Mouse (Mus musculus): ENCODE measurements around the gene Rnf220. TPM values are rescaled to one million over a fixed set of nuclear protein-coding genes. Genes with fewer than 3 reads are reported as not detected.

Gene Rnf220
- polyA plus RNA-seq, 1 experiment from 2014 or later, result 50.7 TPM

DNA sequence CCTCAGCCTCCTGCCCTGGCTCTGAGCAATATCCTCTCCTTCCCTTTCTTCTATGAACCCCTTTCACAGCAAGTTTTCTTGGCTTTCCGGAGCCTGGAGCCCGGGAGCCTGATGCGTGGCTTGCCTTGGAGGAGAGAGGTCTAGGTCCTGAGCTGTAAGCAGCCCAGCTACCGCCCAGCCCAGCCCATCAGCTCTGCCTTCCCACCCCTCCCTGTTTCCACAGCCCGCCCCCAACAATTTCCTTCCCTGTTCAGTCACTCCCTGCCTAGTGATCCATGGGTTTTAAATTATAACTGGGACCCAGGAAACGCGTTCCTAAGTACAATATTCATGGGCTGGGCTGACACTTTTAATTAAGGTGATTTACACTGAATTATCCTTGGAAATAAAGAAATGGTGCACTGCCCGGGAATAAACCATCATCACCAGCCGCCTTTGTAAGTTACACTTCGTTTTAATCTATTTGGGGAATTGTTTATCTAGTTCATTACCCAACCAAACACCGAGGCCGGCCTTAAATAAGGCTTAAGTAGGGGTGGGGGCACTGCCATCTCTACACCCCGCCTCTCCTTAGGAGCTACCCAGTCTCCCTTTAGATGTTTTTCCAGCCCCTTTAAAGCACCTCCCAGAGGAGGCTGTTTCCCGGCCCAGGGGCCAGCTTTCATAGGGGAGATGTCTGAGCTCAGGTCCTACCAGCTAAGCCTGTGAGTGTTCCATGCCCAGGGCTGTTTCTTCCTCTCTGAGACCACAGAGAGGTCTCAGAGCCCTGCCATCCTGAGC is 194.6 kb downstream of the Rnf220 start:
- H3K9me3 ChIP-seq (ENCODE audit: low read length), result no peaks in the 10 kb centered on the region
- ATAC-seq, result no peak
- no peak for DNase-seq (ENCODE audit: low spot score)
- H3K27me3 ChIP-seq (replicated peaks; ENCODE audit: insufficient read depth, low read length), result peaks cover 20% of the 10 kb centered on the region; the same call in 1 of the 2 replicates
- H3K27ac ChIP-seq (ENCODE audit: low read length), result no peak overlapping the region
- 0 out of 2 replicates have a peak, but pooled peaks cover 7% of the 10 kb centered on the region for H3K4me1 ChIP-seq (ENCODE audit: insufficient read depth, low read depth, low read length)
- 21% methylated on average over 14 of the region's 14 CpGs for WGBS
- no peak overlapping the region for H3K9ac ChIP-seq (replicated peaks; ENCODE audit: low read depth)
- H3K4me2 ChIP-seq (replicated peaks; ENCODE audit: low read depth, low read length), result no peak overlapping the region
- H3K4me3 ChIP-seq (ENCODE audit: low read depth, low read length), result no peak overlapping the region
- no peaks in the 10 kb centered on the region for H3K36me3 ChIP-seq (ENCODE audit: insufficient read depth, low read length)
- TF ChIP-seq EP300 (IDR thresholded peaks at IDR 0.05), result no peak
- TF ChIP-seq CTCF (IDR thresholded peaks at IDR 0.05), result no peak

DNA sequence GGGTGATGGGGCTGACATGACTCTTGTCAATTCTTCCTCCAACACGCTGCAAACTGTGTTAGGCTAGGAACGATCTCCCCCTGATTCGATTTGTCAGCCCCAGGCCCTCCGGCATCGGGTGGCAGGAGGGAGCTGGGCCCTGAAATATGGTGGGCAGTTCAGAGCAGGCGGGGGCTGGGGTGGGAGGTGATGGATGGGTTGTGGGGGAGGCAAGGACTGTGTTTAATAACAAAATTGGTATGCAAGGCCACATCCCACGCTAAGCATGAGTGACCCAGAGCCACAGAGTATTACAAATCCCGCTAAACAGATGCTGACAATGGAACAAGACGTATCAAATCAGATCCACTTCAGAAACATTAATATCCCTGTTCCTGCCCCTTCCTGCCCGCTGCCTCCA is 196.9 kb downstream of the Rnf220 start:
- Histone ChIP-seq H3K27me3 (replicated peaks; ENCODE audit: insufficient read depth, low read length) (peaks cover 19% of the 10 kb centered on the region; the same call in 1 of the 2 replicates), H3K4me2 (replicated peaks; ENCODE audit: low read depth, low read length) (no peak overlapping the region), H3K36me3 (ENCODE audit: insufficient read depth, low read length) (no peaks in the 10 kb centered on the region), H3K4me3 (ENCODE audit: low read depth, low read length) (no peak overlapping the region), H3K9me3 (ENCODE audit: low read length) (no peaks in the 10 kb centered on the region), H3K27ac (ENCODE audit: low read length) (no peak overlapping the region), H3K4me1 (ENCODE audit: insufficient read depth, low read depth, low read length) (0 out of 2 replicates have a peak, but pooled peaks cover 6% of the 10 kb centered on the region), H3K9ac (replicated peaks; ENCODE audit: low read depth) (no peak overlapping the region)
- TF ChIP-seq EP300 (IDR thresholded peaks at IDR 0.05) (no peak), CTCF (IDR thresholded peaks at IDR 0.05) (no peak)
- 68% methylated on average over 10 of the region's 10 CpGs for WGBS
- ATAC-seq (no peak), DNase-seq (ENCODE audit: low spot score) (no peak)

DNA sequence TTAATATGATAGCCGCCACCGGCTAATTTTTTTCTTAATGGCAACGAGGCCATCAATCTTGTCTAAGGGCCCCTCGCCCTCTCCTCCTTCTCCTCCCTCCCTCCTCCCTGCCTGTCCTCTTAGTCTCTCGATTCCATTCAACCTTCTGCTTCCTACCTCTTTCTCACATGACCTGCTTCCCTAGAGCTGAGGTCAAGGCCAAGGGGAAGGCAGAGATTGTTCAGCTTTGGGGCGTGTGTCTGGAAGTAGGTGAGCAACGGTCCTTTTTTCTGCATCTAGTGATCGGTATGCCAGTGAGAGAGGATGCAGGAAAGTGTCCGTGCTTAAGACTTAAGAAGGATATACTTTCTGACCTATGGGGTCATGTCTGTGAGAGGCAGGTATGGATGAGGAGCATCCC is 199.0 kb downstream of the Rnf220 start:
- Histone ChIP-seq H3K9ac (replicated peaks; ENCODE audit: low read depth) (no peak overlapping the region), H3K4me2 (replicated peaks; ENCODE audit: low read depth, low read length) (no peak overlapping the region), H3K27ac (ENCODE audit: low read length) (no peak overlapping the region), H3K9me3 (ENCODE audit: low read length) (no peaks in the 10 kb centered on the region), H3K4me3 (ENCODE audit: low read depth, low read length) (no peak overlapping the region), H3K4me1 (ENCODE audit: insufficient read depth, low read depth, low read length) (no peaks in the 10 kb centered on the region), H3K27me3 (replicated peaks; ENCODE audit: insufficient read depth, low read length) (0 out of 2 replicates have a peak, but pooled peaks cover 5% of the 10 kb centered on the region), H3K36me3 (ENCODE audit: insufficient read depth, low read length) (no peaks in the 10 kb centered on the region)
- ATAC-seq (no peak), DNase-seq (ENCODE audit: low spot score) (no peak)
- WGBS, result 64% methylated on average over 9 of the region's 9 CpGs
- TF ChIP-seq CTCF (IDR thresholded peaks at IDR 0.05) (no peak), EP300 (IDR thresholded peaks at IDR 0.05) (no peak)

DNA sequence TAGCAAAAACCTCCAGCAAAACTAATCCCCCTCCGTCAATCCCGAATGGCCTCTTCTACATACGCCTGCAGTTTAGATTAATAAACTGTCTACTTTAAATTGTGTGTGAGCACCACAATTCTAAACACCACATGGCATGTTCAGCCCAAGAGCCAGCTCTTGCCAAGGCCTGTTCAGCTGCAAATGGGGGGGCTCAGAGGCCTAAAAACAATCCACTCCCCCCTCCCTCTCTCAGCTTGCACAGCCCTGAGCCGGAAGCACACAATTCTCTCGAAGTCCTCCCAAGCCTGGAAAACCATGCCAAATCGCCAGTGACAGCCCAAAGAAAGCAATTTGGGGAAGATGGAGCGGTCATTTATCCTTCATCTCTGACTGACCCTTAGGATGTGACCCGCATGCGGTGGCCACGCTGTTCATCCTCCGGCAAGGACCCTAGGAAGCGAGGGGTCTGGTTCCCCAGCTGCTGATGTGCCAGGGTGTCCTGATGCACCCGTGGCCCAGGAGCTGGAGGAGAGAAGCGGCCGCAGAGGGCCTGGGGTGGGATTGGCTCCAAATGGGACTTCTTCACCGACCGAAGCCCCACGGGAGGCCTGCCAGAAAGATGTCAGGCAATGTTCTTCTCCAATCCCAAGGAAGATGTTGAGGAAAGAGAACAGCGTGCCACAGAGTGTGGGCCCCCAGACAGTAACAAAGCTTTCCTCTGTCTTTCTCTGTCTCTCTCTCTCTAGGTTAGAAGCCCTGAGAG is 199.8 kb downstream of the Rnf220 start:
- no peak for ATAC-seq
- 66% methylated on average over 19 of the region's 19 CpGs for WGBS
- H3K27me3 ChIP-seq (replicated peaks; ENCODE audit: insufficient read depth, low read length), result no peaks in the 10 kb centered on the region
- no peaks in the 10 kb centered on the region for H3K4me1 ChIP-seq (ENCODE audit: insufficient read depth, low read depth, low read length)
- H3K9me3 ChIP-seq (ENCODE audit: low read length), result no peaks in the 10 kb centered on the region
- no peak overlapping the region for H3K4me2 ChIP-seq (replicated peaks; ENCODE audit: low read depth, low read length)
- H3K27ac ChIP-seq (ENCODE audit: low read length), result no peak overlapping the region
- DNase-seq (ENCODE audit: low spot score), result no peak
- no peak for TF ChIP-seq CTCF (IDR thresholded peaks at IDR 0.05)
- no peak for TF ChIP-seq EP300 (IDR thresholded peaks at IDR 0.05)
- H3K9ac ChIP-seq (replicated peaks; ENCODE audit: low read depth), result no peak overlapping the region
- H3K4me3 ChIP-seq (ENCODE audit: low read depth, low read length), result no peak overlapping the region
- H3K36me3 ChIP-seq (ENCODE audit: insufficient read depth, low read length), result no peaks in the 10 kb centered on the region

DNA sequence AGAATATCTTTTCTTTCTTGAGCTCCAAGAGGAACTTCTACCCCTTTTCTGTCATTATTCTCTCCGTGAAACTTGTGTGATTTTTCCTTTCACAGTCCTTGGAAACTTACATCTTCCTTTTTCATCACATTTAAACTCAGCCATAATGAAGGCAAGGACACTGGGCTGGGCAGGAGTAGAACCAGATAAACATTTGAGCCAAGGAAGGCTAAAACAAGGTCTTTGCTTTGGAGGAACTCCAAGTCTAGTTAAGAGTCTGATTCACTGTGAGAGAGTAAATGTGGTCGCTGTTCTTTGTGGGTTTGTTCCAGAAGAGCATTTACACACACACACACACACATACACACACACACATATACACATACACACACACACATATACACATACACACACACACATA is 205.2 kb downstream of the Rnf220 start:
- no peaks in the 10 kb centered on the region for H3K4me1 ChIP-seq (ENCODE audit: insufficient read depth, low read depth, low read length)
- H3K27ac ChIP-seq (ENCODE audit: low read length), result no peak overlapping the region
- ATAC-seq (no peak), DNase-seq (ENCODE audit: low spot score) (no peak)
- H3K9me3 ChIP-seq (ENCODE audit: low read length), result no peaks in the 10 kb centered on the region
- 68% methylated on average over 2 of the region's 2 CpGs for WGBS
- no peaks in the 10 kb centered on the region for H3K27me3 ChIP-seq (replicated peaks; ENCODE audit: insufficient read depth, low read length)
- no peak overlapping the region for H3K4me2 ChIP-seq (replicated peaks; ENCODE audit: low read depth, low read length)
- H3K9ac ChIP-seq (replicated peaks; ENCODE audit: low read depth), result no peak overlapping the region
- H3K4me3 ChIP-seq (ENCODE audit: low read depth, low read length), result no peak overlapping the region
- H3K36me3 ChIP-seq (ENCODE audit: insufficient read depth, low read length), result no peaks in the 10 kb centered on the region
- TF ChIP-seq EP300 (IDR thresholded peaks at IDR 0.05), result no peak
- TF ChIP-seq CTCF (IDR thresholded peaks at IDR 0.05), result no peak

All from lung, postnatal 0 days (tissue).